Mouse (Mus musculus) sigmoid colon, adult 10 weeks (tissue): ENCODE measurements around the gene Rfx6. TPM values are rescaled to one million over a fixed set of nuclear protein-coding genes. Genes with fewer than 3 reads are reported as not detected.

Experiments
- polyA plus RNA-seq: library from polyadenylated mRNA; stranded (reverse); fragments of 350-450 nt; fragmentation: Illumina TruSeq; extraction: RNeasy Lipid Tissue Mini Kit (QIAGEN cat#74804); gene quantifications from one replicate; pipeline ENCODE4 v1.2.3, GENCODE M21; 2014; ENCODE audit warnings: low read depth, low replicate concordance

The Rfx6 gene
- polyA plus RNA-seq = 5.6 TPM

DNA sequence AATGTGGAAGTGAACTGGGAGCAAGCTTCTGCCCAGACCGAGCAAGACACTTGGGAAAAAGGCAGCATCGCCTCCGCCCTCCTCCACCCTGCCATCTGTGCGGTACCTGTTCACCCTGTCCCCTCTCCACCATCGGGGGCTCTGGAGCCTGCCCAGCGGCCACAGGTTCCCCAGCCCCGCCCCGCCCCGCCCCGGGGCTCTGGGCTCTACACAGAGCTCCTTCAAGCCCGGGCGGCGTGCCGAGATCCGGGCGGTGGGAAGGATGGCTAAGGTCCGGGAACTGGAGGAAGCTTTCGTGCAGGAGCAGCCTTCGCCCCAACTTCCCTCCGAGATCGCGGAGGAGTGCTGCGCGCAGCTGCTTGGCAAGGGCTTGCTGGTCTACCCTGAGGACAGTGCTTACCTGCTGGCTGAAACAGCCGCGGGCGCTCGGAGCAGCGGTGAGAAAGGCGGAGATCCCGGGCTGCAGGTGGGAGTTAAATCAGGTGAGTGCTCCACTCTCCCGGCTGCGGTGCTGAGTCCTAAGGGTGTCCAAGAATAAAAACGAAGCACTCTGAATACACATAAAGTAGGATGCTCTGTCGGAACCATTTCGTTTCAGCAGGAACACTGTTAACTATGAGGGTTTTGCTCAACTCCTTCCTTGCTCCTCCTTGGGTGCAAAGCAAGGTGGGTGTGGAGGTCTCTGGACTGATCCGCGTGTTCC is at the start of gene Rfx6:
Rfx6 (plus strand) TSS at position 209 of the 703 bp plus-strand sequence.

DNA sequence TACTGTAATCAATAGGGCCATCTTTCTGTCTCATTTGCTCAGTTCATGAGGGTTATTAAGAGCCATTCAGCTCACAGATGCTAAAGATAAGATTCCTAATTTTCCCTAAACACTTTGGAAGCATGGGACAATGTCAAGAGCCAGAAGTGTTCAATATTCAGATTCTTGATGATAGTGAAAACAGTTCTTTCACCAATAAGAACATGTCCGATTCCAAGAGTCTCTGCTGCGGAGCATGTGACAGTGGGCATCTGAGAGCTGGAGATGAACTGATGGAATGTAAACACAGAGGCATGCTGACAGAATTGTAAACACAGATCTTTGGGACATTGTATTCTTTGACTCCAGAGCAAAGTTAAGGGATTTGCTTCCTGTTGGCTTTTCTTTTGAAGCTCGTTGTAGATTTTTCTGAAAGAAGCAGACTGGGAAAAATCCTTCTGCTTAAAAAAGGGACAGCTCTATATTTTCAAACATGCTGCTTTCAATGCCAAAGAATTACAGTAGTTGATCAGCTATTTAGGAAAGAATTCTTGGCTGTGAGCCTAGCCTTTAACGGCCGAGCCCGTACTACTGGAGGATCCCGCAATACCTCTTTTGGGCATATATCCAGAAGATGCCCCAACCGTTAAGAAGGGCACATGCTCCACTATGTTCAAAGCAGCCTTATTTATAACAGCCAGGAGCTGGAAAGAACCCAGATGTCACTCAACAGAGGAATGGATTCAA is 46.0 kb upstream of the Rfx6 start, which contains the start of gene Gprc6a:
Gprc6a (minus strand) TSS at position 51 of the 726 bp plus-strand sequence.

Other genes with a start within 250 kb of the Rfx6 start
- 0.47 TPM for gene Gm49339, start 197.1 kb upstream of the Rfx6 start, polyA plus RNA-seq
- gene Lilr4b, start 197.1 kb upstream of the Rfx6 start, polyA plus RNA-seq = 13.2 TPM
- gene Lilrb4a, start 186.8 kb upstream of the Rfx6 start, polyA plus RNA-seq = 39.1 TPM
- 1.1 TPM for gene Fam162b, start 87.2 kb upstream of the Rfx6 start, polyA plus RNA-seq
- not detected for gene Gprc6a, start 46.3 kb upstream of the Rfx6 start, polyA plus RNA-seq